Mouse (Mus musculus) regulatory T cell (primary cell): ENCODE data around the gene Fsip1.
"Not testable (repeated sequence)": the region's sequence is repeated elsewhere in the genome, so short reads cannot be mapped to it uniquely, and the experiment has no call there.

Experiments used
- in situ Hi-C: fragments of 300-600 bp; cut with MboI, MseI; formaldehyde crosslinking; loops from one replicate; pipeline ENCODE4 v1.15.1; 2025; ENCODE audit warnings: high pct_unique_total_duplicates

Gene Fsip1

GRCm38 (mm10) chr2:118179472-118179871 lies 77.3 kb downstream of the Fsip1 start:
- in situ Hi-C loops: no loop called here

- in situ Hi-C loops: no loop called here
These were observed 82.0 kb downstream of the Fsip1 start for GRCm38 (mm10) chr2:118174558-118175383.

GRCm38 (mm10) chr2:118168225-118168624 lies 88.5 kb downstream of the Fsip1 start:
- in situ Hi-C loops: no loop called here

GRCm38 (mm10) chr2:118167731-118168130 lies 89.0 kb downstream of the Fsip1 start:
- in situ Hi-C loops: no loop called here

GRCm38 (mm10) chr2:118165691-118166090 lies 91.1 kb downstream of the Fsip1 start:
- in situ Hi-C loops: no loop called here

GRCm38 (mm10) chr2:118164137-118164536 lies 92.6 kb downstream of the Fsip1 start:
- in situ Hi-C loops: no loop called here

GRCm38 (mm10) chr2:118162486-118162885 lies 94.3 kb downstream of the Fsip1 start:
- in situ Hi-C loops: no loop called here

GRCm38 (mm10) chr2:118160991-118161390 lies 95.8 kb downstream of the Fsip1 start:
- in situ Hi-C loops: no loop called here

GRCm38 (mm10) chr2:118160547-118160946 lies 96.2 kb downstream of the Fsip1 start:
- in situ Hi-C loops: no loop called here

- in situ Hi-C loops: no loop called here
These were observed 97.6 kb downstream of the Fsip1 start for GRCm38 (mm10) chr2:118159126-118159525.

GRCm38 (mm10) chr2:118158095-118158494 lies 98.7 kb downstream of the Fsip1 start:
- in situ Hi-C loops: no loop called here

GRCm38 (mm10) chr2:118149855-118150563 lies 106.8 kb downstream of the Fsip1 start:
- in situ Hi-C loops: no loop called here

- in situ Hi-C loops: no loop called here
These were observed 108.2 kb downstream of the Fsip1 start for GRCm38 (mm10) chr2:118148321-118149142.

- in situ Hi-C loops: not testable (repeated sequence)
These were observed 109.0 kb downstream of the Fsip1 start for GRCm38 (mm10) chr2:118147749-118148148.

- in situ Hi-C loops: no loop called here
These were observed 115.1 kb downstream of the Fsip1 start for GRCm38 (mm10) chr2:118141651-118142050.

- in situ Hi-C loops: no loop called here
These were observed 117.5 kb downstream of the Fsip1 start for GRCm38 (mm10) chr2:118139261-118139660.

- in situ Hi-C loops: no loop called here
These were observed 119.0 kb downstream of the Fsip1 start for GRCm38 (mm10) chr2:118137776-118138175.

GRCm38 (mm10) chr2:118137071-118137470 lies 119.7 kb downstream of the Fsip1 start:
- in situ Hi-C loops: no loop called here

- in situ Hi-C loops: no loop called here
These were observed 128.5 kb downstream of the Fsip1 start for GRCm38 (mm10) chr2:118128313-118128712.

- in situ Hi-C loops: no loop called here
These were observed 129.1 kb downstream of the Fsip1 start for GRCm38 (mm10) chr2:118127516-118128288.

- in situ Hi-C loops: no loop called here
These were observed 130.8 kb downstream of the Fsip1 start for GRCm38 (mm10) chr2:118125943-118126470.
